Mouse (Mus musculus) induced T-regulatory cell, adult 2 months (primary cell): ENCODE measurements at regions not wholly inside any gene's neighbourhood (a gene's known extent, or its start where the extent isn't known, plus 50 kb on each side); places are given as distances from the start of the nearest gene placed in this dataset.

Source experiments
- DNase-seq: peaks from one replicate; pipeline ENCODE4 v3.0.0-alpha.2; 2012; ENCODE audit warnings: low read depth

GRCm38 (mm10) chr2:74187963-74188790 is 277.1 kb upstream of the Atp5g3 start:
- no peak for DNase-seq

- DNase-seq: no peak
Measured at GRCm38 (mm10) chr2:74178106-74178505, 267.0 kb upstream of the Atp5g3 start.

- DNase-seq: no peak
Measured at GRCm38 (mm10) chr2:74168776-74169570, 257.8 kb upstream of the Atp5g3 start.

- no peak for DNase-seq
Measured at GRCm38 (mm10) chr2:74168307-74168706, 257.2 kb upstream of the Atp5g3 start.

GRCm38 (mm10) chr2:74154062-74154461 is 242.9 kb upstream of the Atp5g3 start:
- DNase-seq: no peak

- DNase-seq: no peak
Measured at GRCm38 (mm10) chr2:74153247-74153850, 242.2 kb upstream of the Atp5g3 start.

GRCm38 (mm10) chr2:74152534-74153246 is 241.6 kb upstream of the Atp5g3 start:
- DNase-seq: no peak

GRCm38 (mm10) chr2:74147193-74147592 is 236.1 kb upstream of the Atp5g3 start:
- no peak for DNase-seq

GRCm38 (mm10) chr2:74136624-74137003 is 225.5 kb upstream of the Atp5g3 start:
- no peak for DNase-seq

- no peak for DNase-seq
Measured at GRCm38 (mm10) chr2:74135963-74136623, 225.0 kb upstream of the Atp5g3 start.

- DNase-seq: no peak
Measured at GRCm38 (mm10) chr2:74130141-74130588, 219.0 kb upstream of the Atp5g3 start.

- no peak for DNase-seq
Measured at GRCm38 (mm10) chr2:74128782-74129538, 217.8 kb upstream of the Atp5g3 start.

- DNase-seq: no peak
Measured at GRCm38 (mm10) chr2:74127136-74127535, 216.0 kb upstream of the Atp5g3 start.

- no peak for DNase-seq
Measured at GRCm38 (mm10) chr2:74124252-74124651, 213.1 kb upstream of the Atp5g3 start.

GRCm38 (mm10) chr2:74123360-74124074 is 212.4 kb upstream of the Atp5g3 start:
- no peak for DNase-seq

GRCm38 (mm10) chr2:74122937-74123336 is 211.8 kb upstream of the Atp5g3 start:
- no peak for DNase-seq

- DNase-seq: no peak
Measured at GRCm38 (mm10) chr2:74120051-74120450, 208.9 kb upstream of the Atp5g3 start.

GRCm38 (mm10) chr2:74119167-74119937 is 208.2 kb upstream of the Atp5g3 start:
- no peak for DNase-seq

- DNase-seq: no peak
Measured at GRCm38 (mm10) chr2:74106472-74106871, 195.3 kb upstream of the Atp5g3 start.
